Mouse (Mus musculus) embryonic fibroblast, embryonic 13.5 days (primary cell): Measurements from ENCODE around the gene Gm10643. TPM values are rescaled to one million over a fixed set of nuclear protein-coding genes. Genes with fewer than 3 reads are reported as not detected.

Experiments used
- H3K27ac ChIP-seq: 2 replicates; pipeline ENCODE4 v1.5.1; 2012; ENCODE audit warnings: low read length, control low read depth, inconsistent platforms; ENCODE audit not compliant: insufficient read depth
- H3K4me1 ChIP-seq: 2 replicates; pipeline ENCODE4 v1.6.1; 2011; ENCODE audit warnings: low read length; ENCODE audit not compliant: control insufficient read depth, insufficient read depth
- H3K4me3 ChIP-seq: 2 replicates; pipeline ENCODE4 v1.5.1; 2011; ENCODE audit warnings: mild to moderate bottlenecking, control low read depth, low read length; ENCODE audit not compliant: insufficient read depth
- CTCF ChIP-seq: IDR thresholded peaks from 2 replicates; pipeline ENCODE4 v1.5.1; 2011; ENCODE audit warnings: mild to moderate bottlenecking, control low read depth, low read length, moderate library complexity, borderline replicate concordance; ENCODE audit not compliant: insufficient read depth
- POLR2A ChIP-seq: IDR thresholded peaks from 2 replicates; pipeline ENCODE4 v1.6.1; 2011; ENCODE audit warnings: low read depth, mild to moderate bottlenecking, control low read depth, low read length, moderate library complexity
- polyA plus RNA-seq: library from polyadenylated mRNA; stranded (reverse); fragments of >200 nt; gene quantifications from 2 replicates; pipeline ENCODE4 v1.2.4, GENCODE M21; 2011; ENCODE audit warnings: low read depth; ENCODE audit not compliant: missing spikeins, insufficient read length

Gm10643 gene
- polyA plus RNA-seq, 1 experiment: 1.7 TPM

DNA sequence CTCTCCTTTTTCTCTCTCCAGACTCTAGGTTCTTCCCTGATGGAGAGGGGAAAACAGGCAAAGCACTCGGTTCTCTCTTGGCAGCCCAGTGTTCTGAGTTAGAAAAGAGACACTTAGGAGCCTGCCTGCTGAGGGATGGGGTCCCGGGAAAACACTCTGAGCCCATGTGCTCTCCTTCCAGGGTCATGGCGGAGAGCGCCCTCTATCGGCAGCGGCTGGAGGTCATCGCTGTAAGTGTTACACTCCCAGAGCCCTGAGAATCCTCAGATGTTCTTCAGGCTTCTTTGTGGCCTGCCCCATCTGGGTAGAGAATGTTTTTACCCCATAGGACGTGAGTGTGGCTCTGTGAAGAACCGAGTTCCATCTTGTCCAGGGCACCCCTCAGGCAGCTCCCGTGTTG is 40.8 kb downstream of the Gm10643 start:
- Histone ChIP-seq H3K4me3 (no peak overlapping the region), H3K27ac (no peak overlapping the region), H3K4me1 (peaks cover 17% of the 10 kb centered on the region)
- TF ChIP-seq POLR2A: no peak
- peak; percentile 60; the same call in 1 of the 2 replicates for TF ChIP-seq CTCF

DNA sequence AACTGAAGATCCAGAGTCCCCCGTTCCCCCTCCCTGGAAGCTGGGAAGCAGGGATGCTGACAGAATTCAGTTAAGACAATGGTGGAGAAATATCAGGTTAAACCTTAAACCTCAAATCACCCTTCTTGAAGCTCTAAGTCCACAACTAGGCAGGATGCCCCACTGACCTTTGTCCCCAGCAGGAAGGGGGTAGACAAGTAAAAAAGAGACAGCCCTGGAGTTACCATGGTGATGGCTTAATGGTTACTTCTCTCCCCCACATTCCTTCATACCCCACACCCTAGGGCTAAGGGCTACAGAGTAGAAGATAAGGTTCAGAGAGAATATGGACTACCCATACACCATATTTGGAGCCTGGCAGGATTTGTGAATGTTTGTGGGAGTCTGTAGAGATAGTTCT is 41.3 kb downstream of the Gm10643 start:
- no peak overlapping the region for H3K27ac ChIP-seq
- TF ChIP-seq POLR2A (no peak), CTCF (no peak)
- no peak overlapping the region for H3K4me3 ChIP-seq
- peaks cover 17% of the 10 kb centered on the region for H3K4me1 ChIP-seq

DNA sequence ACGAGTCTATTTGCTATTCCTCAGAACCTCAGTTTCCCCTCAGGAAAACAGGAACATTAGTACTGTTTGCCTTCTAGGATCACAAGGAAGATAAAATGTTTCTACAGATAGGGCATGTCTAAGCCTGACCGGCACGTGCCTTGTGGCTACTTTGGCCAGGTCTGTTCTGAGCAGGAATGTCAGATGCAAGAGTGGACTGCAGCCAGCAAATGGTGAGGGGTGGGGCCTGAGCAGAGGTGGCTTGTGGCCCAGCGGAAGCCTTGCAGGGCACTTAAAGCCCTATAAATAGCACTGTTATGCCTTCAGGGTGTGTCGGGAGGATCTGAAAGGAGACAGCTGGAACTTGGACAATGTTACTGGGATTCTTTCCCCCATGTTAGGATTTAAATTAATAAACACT is 41.9 kb downstream of the Gm10643 start:
- TF ChIP-seq CTCF: no peak
- TF ChIP-seq POLR2A: no peak
- no peak overlapping the region for H3K27ac ChIP-seq
- no peak overlapping the region for H3K4me3 ChIP-seq
- H3K4me1 ChIP-seq: peaks cover 17% of the 10 kb centered on the region

DNA sequence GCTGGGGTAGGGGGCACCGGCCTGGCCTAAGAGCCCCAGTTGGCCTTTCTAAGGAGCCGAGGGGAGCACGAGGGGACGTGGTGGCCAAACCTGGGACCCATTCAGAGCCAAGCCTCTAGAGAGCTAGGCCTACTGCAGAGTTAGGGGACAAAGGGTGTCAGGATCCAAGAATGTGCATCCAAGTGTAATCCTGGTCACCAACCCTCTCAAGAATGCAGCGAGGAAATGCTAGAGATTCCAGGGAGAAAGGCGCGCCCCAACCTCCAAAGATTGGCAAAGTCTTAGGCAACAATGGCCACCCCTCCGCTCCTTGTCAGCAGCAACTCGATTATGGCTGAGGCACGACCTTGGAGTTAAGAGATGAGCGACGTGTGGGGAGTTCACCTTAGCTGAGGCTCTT is 43.4 kb downstream of the Gm10643 start:
- Histone ChIP-seq H3K4me1 (peaks cover 17% of the 10 kb centered on the region), H3K27ac (no peak overlapping the region), H3K4me3 (no peak overlapping the region)
- TF ChIP-seq CTCF (no peak), POLR2A (no peak)

DNA sequence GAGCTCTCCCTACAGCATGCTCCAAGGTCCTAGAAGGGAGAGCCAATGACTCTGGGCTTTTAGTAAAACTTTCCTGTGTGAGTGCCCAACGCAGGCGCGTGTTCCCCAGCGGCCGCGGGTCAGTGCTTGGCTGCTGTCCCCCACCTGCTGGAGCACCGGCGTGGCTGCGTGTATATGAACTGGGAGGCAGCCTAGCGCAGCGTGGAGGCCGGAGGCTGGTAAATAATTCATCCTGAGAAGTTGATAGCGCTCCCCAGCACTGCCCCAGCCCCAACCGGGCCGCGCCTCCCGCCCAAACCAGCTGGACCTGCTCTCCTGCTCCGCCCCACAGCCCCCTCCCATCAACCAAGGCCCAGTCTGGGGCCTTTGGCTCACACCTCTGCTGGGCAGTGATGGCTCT is 43.8 kb downstream of the Gm10643 start, which contains the start of gene Palm3:
Gene Palm3, plus strand, starts transcription at position 376 of the 400 bp plus-strand sequence.
- no peak within 1 kb of the TSS for H3K27ac ChIP-seq
- H3K4me1 ChIP-seq: peaks cover 17% of the 10 kb centered on the region
- H3K4me3 ChIP-seq: no peak within 1 kb of the TSS
- TF ChIP-seq CTCF (no peak), POLR2A (no peak)

DNA sequence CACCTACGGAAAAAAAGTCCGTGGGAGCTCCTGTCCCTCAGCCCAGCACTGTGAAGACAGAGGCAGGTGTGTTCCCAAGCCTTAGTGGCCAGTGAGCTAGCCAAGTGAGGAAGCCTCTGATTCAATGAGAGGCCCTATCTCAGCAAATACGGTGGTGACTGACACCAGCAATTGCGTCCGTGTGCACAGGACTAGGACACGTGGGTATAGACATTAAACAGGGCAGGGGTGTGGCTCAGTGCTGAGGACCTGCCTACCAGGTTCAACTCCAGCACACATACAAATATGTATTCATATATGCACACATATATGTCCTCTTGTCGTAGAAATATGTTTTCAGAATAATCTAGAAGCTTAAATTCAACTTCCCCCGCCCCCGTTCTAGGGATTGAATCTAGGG is 45.2 kb downstream of the Gm10643 start:
- Histone ChIP-seq H3K4me1 (peaks cover 17% of the 10 kb centered on the region), H3K4me3 (no peak overlapping the region), H3K27ac (no peak overlapping the region)
- TF ChIP-seq CTCF (no peak), POLR2A (no peak)

DNA sequence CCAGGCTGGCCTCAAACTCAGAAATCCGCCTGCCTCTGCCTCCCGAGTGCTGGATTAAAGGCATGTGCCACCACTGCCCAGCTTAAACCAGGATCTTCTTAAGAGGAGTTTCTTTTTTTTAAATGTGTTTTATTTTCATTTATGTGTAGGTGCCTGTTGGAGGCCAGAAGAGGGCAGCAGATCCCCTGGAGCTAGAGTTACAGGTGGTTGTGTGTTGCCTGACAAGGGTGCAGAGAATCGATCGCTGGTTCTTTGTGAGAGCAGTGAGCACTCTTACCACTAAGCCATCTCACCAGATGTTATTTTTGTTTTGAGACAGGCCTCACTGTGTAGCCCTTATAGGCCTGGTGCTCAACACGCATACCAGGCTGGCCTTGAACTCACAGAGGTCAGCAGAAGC is 49.1 kb downstream of the Gm10643 start:
- no peak overlapping the region for H3K4me3 ChIP-seq
- no peaks in the 10 kb centered on the region for H3K4me1 ChIP-seq
- no peak for TF ChIP-seq POLR2A
- no peak for TF ChIP-seq CTCF
- H3K27ac ChIP-seq: no peak overlapping the region

Other genes starting within 250 kb of the Gm10643 start
- gene Adgrl1, start 165.0 kb downstream of the Gm10643 start, polyA plus RNA-seq: 67.4 and 95.4 TPM in 2 replicates
- not detected in 2 replicates for gene Gm10644, start 109.9 kb downstream of the Gm10643 start, polyA plus RNA-seq
- 16.6 and 17.2 TPM in 2 replicates for gene Asf1b, start 109.6 kb downstream of the Gm10643 start, polyA plus RNA-seq
- gene Prkaca, start 92.1 kb downstream of the Gm10643 start, polyA plus RNA-seq: 104 and 122 TPM in 2 replicates
- 38.1 and 47.9 TPM in 2 replicates for gene Samd1, start 67.5 kb downstream of the Gm10643 start, polyA plus RNA-seq
- not detected in 2 replicates for gene 1700067K01Rik, start 63.6 kb downstream of the Gm10643 start, polyA plus RNA-seq
- gene 2210011C24Rik, start 53.0 kb downstream of the Gm10643 start, polyA plus RNA-seq: not detected in 2 replicates
- gene Palm3, start 43.7 kb downstream of the Gm10643 start, polyA plus RNA-seq: 0.73 and 0.91 TPM in 2 replicates
- 1.1 and 1.5 TPM in 2 replicates for gene Il27ra, start 22.5 kb downstream of the Gm10643 start, polyA plus RNA-seq
- not detected in 2 replicates for gene Rln3, start 20.1 kb downstream of the Gm10643 start, polyA plus RNA-seq
- gene Rfx1, start 1.7 kb upstream of the Gm10643 start, polyA plus RNA-seq: 11.5 and 12.6 TPM in 2 replicates
- gene Dcaf15, start 39.6 kb upstream of the Gm10643 start, polyA plus RNA-seq: 19.7 and 20.4 TPM in 2 replicates
- 3.2 and 5.8 TPM in 2 replicates for gene Podnl1, start 60.9 kb upstream of the Gm10643 start, polyA plus RNA-seq
- gene Cc2d1a, start 82.8 kb upstream of the Gm10643 start, polyA plus RNA-seq: 17.7 and 20.0 TPM in 2 replicates
- 0.48 and 0.95 TPM in 2 replicates for gene 4930432K21Rik, start 82.9 kb upstream of the Gm10643 start, polyA plus RNA-seq
- gene Nanos3, start 120.1 kb upstream of the Gm10643 start, polyA plus RNA-seq: not detected in 2 replicates
- 7.3 and 10.9 TPM in 2 replicates for gene Zswim4, start 171.9 kb upstream of the Gm10643 start, polyA plus RNA-seq
- 98.2 and 104 TPM in 2 replicates for gene D8Ertd738e, start 184.6 kb upstream of the Gm10643 start, polyA plus RNA-seq
- 16.7 and 25.1 TPM in 2 replicates for gene Mri1, start 192.2 kb upstream of the Gm10643 start, polyA plus RNA-seq
- gene Ccdc130, start 205.2 kb upstream of the Gm10643 start, polyA plus RNA-seq: 12.0 and 12.1 TPM in 2 replicates